Mouse (Mus musculus): ENCODE results near the gene Helz.
A peak's percentile ranks its signal among the peaks of the same experiment; 100 is the strongest.

Helz gene

DNA sequence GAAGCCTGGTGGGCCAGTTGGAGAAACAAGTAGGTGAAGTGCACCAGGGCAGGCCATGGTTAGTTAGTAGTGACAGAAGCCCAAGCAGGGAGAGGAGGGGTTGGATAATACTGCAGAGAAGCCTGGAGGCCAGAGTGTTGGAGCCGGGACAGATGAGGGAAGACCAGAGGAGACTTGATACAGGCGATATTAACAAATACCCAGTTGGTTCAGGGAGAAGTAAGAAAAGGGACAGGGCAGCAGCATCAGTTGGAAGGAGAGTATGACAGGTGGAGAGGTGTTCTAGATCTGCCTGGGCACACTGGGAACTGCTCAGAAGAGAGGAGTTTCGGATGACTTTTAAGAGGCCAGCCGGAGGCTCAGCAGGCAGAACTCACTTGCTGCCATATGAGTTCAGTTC, 49.7 kb downstream of the Helz start:
- ATAC-seq (ENCODE audit: insufficient number of reproducible peaks, low FRiP score, low TSS enrichment), result no peak

DNA sequence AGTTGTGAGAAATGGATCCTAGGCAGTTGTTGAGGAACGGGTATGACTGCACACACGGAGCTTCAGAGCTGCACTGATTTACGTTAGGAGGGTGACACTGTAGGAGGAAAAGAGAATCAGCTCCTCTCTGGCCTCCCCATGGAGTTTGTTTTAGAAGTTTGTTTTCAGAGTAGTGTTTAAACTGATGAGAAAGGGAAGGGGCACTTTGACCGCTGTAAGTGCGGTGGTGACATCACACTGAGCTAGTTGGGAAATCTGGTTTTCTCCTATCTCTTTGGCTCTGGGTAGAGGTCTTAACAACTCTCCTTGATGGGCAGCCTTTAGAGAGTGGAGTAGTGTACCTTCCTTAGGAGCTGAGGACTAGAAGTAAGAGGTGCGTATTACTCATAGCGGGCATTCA, 58.0 kb downstream of the Helz start:
- no peak for ATAC-seq (ENCODE audit: insufficient number of reproducible peaks, low FRiP score, low TSS enrichment)

DNA sequence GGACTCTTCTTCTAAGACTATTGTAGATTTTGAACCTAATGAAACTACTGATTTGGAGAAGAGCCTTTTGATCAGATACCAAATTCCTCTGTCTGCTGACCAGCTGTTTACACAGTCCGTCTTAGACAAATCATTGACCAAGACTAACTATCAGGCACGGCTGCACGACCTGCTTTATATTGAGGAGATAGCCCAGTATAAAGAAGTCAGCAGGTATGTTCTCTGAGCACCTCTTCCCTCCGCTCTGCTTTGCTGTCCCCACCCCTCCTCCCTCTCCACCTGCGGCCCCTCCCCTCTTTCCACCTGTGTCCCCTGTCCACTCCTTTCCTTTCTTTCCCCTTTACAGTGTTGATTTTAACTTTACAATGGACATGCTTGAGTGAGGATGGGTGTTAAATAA, 66.2 kb downstream of the Helz start:
- ATAC-seq (ENCODE audit: insufficient number of reproducible peaks, low FRiP score, low TSS enrichment), result no peak

DNA sequence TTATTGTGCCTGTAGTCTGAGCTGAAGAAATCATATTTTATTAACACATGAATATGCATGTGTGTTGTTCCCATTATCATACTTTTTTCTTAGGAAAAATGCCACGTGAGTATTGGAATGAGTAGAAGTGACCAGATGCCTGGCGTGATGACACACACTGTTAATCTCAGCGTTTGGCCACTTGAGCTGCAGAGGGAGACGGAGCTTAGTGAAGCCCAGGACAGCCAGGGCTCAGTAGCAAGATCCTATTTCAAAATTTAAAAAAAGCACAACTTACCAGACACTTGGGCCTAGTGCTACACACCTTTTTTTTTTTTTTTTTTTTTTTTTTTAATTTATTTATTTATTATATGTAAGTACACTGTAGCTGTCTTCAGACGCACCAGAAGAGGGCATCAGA, 68.0 kb downstream of the Helz start:
- no peak for ATAC-seq (ENCODE audit: insufficient number of reproducible peaks, low FRiP score, low TSS enrichment)

DNA sequence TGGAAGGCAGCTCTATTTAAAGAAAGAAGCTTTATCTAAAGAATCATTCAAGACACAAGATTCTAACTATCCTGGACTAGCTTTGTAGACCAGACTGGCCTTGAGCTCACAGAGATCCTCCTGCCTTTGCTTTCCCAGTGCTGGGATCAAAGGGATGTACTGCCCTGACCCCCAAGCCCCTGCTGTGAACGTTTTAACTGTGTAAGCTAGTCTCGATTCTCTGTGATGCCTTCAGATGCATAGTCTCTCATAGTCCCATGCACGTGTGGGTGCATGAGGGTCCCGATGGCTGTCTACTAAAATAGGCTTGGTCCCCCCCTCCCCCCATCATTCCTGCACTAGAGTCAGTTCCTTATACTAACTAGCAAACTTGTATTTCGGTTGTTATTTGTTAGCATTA, 70.2 kb downstream of the Helz start:
- no peak for ATAC-seq (ENCODE audit: insufficient number of reproducible peaks, low FRiP score, low TSS enrichment)

DNA sequence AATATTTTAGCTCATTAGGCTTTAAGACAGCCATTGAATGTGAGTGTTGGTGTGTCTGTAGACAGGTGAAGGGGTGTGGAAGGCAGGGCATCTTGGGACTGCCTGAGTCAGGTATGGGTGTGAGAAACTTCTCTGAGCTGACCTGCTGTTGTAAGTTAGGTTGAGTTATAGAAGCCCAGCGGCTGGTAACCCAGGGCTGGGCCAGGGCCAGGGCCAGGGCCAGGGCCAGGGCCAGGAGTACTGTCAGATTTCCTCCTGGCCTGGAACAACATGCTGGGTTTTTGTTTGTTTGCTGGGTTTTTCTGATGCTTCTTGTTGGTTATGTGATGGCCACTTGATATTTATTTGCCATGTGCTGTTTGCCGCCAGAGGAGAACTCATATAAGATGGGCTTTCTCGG, 76.9 kb downstream of the Helz start:
- no peak for ATAC-seq (ENCODE audit: insufficient number of reproducible peaks, low FRiP score, low TSS enrichment)

DNA sequence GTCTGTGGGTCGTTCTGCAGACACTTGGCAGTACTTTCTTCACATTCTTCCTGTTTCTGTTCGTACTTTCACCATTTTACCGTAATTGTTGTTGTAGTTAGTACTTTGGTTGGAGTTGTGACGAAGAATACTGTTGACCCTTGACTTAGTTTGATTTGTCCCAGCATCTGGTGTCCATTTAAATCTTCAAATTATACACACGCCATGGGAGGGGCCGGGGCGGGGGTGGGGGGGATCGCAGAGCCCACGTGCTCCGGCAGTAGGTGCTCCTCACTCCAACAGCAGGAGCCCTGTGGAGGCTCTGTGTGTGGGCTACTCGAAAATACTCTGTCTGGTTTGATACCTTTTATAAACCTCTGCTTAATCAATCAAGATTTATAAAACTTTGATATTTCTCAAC, 78.0 kb downstream of the Helz start:
- no peak for ATAC-seq (ENCODE audit: insufficient number of reproducible peaks, low FRiP score, low TSS enrichment)

DNA sequence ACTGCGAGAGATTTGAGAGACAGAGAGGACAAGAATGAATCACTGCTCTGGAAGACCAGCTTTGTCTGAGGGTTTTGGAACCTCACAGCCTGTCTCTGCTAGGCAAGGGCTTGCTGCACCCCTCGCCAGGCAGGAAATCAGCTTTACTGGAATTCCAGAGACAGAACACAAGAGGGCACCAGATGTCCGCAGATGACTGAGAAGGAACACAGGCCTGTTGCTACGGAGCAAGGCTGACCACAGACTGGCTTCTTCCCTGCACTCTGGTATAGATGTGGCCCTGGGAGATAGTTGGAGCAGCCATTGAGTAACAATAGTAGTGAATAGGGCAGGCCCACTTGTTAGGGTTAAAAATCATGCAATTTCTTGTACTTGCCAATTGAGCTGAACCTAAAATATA, 81.8 kb downstream of the Helz start:
- peak; percentile 52; the same call in 1 of the 2 replicates for ATAC-seq (ENCODE audit: insufficient number of reproducible peaks, low FRiP score, low TSS enrichment)

DNA sequence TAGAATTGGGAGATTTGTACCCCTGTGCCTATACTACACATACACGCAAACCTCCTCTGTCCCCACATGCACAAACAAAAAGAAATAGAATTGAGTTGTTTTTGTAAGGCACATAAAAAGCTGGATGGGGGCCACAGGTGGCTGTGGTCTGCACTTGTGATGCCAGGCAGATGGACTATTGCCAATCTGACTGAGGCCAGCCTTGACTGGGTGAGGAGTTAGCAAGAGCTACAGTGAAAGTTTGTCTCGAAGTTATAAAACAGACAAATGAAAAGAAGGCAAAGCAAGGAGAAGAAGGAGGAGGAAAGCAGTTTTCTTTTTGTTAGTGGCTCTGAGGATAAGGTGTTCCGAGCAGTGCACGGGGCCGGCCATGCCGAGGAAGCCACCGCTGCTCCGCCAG, 82.2 kb downstream of the Helz start:
- ATAC-seq (ENCODE audit: insufficient number of reproducible peaks, low FRiP score, low TSS enrichment), result no peak

DNA sequence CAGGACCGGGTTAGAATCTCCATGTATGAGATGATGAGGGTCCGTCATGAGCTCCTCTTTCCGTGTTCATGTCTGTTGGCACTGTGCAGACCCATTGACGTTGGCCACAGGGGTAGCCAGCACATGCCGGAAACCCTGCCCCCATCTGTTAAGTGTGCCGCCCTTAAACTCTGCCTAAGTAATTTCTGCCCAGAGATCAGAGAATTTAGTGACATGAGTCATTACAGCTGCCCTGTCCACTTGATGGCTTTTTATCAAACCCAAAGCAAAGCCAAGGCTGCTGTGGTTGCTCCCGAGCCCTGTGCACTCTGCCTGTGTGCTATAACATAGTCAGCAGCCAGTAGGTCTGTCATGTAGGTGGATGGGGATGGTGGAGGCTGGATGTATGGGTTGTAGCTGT, 83.4 kb downstream of the Helz start:
- ATAC-seq (ENCODE audit: insufficient number of reproducible peaks, low FRiP score, low TSS enrichment), result no peak

DNA sequence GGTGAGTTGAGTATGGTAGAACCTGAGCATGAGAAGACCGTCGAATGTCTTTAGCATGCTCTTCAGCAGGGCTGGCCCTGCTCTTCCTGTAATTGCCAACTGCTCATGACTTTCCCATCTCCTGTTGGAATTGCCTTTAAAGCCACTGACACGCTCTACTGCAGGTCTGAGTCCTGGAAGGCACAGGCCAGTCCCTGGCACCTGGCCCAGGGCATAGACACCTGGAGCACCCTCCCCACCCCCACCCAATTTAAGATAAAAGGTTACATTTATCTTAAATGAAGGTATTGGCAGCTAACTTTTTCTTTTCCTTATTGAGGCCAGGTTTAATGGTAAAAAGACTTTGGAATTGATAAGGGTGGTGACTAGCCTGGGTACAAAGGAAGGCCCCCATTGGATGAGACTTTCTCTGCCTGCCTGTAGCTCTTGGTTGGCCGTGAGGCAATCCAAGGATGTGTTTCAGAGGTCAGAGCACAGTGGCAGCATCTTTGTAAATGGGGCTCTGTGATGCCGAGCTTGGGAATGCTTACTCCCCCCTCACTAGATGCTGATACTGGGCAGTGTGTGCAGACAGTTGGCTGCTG, 85.9 kb downstream of the Helz start:
- ATAC-seq (ENCODE audit: insufficient number of reproducible peaks, low FRiP score, low TSS enrichment), result no peak

DNA sequence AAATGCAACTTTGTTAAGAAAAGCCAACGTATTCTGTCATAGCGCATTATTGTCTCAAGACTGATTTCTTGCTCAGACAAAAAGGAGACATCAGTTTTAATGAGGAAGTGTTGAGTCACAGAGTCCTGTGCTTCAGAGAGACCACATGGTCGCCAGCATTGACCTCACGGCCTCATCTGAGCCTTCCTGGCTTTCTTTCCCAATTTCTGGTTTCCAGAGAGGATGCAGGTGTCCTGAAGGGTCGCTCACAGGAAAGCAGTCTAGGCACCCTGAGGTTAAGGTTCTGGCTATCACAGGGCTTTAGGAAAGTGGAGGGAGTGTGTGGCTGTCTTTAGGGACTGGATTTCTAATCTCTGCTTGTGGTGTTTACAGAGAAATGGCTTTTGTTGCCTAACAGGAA, 90.4 kb downstream of the Helz start:
- no peak for ATAC-seq (ENCODE audit: insufficient number of reproducible peaks, low FRiP score, low TSS enrichment)

DNA sequence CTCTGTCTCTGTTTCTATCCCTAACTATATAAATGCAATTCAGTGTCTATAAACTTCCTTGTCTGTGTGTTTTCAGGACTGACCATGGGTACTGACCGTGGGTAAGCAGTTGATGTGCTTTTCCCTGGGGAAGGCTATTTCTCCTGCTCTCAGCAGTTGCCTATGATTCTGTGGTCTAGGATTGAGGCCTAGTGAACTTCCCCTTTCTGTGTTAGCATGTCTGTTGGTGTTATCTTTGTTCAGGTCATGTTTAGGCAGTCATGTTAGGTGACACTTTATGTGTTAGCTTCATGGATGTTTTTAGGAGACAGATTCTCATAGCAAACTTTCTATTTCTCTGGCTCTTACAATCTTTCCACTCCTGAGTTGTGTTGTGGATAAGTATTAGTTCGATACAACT, 91.9 kb downstream of the Helz start:
- no peak for ATAC-seq (ENCODE audit: insufficient number of reproducible peaks, low FRiP score, low TSS enrichment)

DNA sequence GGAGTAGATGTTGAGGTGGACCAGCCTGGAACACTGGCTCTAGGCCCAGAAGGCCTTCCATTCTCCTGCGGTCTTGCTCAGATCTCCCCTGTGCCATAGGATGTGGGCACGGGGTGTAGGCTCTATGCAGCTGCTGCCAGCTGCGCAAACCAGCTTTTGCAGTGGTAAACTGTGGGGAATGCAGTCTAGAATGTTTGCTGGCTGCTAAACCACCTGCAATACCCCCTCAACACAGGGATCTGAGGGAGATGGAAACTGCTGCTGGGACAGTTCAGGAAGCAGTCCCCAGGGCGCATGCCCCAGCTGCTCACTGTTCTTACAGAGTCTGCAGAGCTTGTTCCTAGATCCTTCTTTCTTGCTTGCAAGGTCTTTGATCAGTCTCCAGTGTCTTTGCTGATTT, 96.7 kb downstream of the Helz start:
- ATAC-seq (ENCODE audit: insufficient number of reproducible peaks, low FRiP score, low TSS enrichment), result no peak

DNA sequence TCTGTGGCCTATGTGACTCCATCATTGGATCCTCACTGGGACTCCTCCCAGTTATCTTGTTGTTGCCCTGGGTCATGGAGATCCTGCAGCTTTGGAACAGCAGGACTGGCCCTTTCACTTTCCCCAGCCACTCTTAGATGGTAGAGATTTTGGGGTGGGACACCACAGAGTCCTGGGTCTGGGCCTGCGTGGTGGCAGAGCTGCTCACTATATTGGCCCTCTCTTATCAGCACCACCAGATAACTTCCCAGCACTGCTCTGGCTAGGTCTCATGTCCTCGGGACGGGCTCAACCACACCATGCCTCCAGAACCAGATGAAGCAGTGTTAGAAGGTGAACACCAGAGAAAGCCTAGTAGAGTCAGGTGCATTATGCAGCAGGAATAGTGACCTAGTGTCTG, 99.6 kb downstream of the Helz start:
- ATAC-seq (ENCODE audit: insufficient number of reproducible peaks, low FRiP score, low TSS enrichment), result no peak

DNA sequence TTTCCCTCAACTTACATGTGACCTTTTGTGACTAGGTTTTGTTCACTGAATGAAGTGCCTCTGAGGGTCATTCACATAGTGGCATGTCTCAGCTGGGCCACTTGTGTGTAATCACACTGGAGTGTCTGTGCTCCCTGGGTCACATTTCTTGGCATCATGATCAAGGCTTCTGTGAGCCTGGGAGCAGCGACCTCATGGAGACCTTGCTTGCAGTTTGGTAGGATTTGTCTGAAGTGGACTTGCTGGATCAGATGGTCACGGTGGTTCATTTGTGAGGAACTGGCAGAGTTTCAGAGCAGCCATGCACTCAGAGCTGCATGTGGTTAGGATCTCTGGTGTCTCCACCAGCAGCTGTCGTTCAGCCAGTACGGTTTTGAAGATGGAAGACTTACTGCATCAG, 100.9 kb downstream of the Helz start:
- ATAC-seq (ENCODE audit: insufficient number of reproducible peaks, low FRiP score, low TSS enrichment), result no peak

DNA sequence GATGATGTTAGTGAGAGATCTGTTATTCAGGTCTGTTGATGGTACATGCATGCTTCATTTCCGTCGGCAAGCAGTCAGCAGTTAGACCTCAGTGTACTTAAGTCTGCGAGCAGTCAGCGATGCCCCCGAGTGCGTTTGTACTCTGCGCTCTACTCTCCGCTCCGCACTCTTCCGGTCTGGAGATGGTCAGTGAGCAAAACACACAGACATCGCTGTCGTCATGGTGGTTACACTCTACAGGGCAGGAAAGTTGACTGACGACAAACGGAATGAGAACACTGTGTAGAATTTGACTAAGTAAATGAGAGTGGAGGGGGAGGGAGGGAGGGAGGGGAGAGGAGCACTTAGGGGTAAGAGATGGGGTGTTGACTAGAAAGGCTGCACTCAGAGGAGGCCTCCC, 101.7 kb downstream of the Helz start:
- ATAC-seq (ENCODE audit: insufficient number of reproducible peaks, low FRiP score, low TSS enrichment), result no peak

DNA sequence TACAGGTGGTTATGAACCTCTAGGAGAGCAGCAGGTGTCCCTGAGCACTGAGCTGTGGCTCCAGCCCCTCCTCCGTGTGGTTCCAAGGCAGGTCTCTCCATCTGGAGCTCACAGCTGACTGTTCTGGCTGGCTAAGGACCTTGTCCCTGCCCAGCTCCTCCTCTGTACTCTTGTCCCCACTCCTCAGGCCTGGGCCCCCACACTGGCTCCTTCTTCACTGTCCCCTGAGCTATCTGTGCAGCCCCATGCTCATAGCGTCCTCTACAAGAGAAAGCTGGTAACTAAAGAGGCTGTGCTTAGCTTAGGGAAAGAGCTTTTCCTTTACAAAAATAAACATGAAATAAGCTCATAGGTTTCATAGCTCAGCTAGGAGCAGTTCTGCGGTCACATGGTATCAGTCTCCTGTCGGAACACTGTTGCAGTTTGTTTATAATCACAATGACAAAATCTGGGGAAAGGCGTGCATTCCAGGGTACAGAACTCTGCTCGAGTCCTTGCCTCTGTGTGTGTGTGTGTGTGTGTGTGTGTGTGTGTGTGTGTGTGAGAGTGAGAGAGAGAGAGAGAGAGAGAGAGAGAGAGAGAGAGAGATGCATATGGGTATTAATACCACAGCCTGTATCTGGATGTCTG, 102.8 kb downstream of the Helz start:
- no peak for ATAC-seq (ENCODE audit: insufficient number of reproducible peaks, low FRiP score, low TSS enrichment)

DNA sequence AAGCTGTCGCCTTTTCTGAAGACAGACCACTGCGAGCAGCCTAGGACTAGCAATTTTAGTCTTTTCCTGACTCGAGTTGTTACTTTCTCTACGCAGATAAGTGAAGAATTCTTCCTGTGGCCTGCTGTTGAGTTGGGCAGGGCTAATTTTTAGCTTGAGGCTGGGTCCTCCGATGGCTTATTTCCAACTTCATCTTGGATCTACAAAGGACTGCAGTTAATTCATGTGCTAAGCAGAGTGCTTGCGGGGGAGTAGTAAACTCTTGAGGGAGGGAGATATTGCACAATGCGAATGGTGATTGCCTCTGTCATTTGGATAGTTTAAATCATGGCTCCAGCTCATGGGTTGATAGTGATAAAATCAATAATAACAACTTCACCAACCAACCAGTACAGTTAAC, 103.7 kb downstream of the Helz start:
- no peak for ATAC-seq (ENCODE audit: insufficient number of reproducible peaks, low FRiP score, low TSS enrichment)

DNA sequence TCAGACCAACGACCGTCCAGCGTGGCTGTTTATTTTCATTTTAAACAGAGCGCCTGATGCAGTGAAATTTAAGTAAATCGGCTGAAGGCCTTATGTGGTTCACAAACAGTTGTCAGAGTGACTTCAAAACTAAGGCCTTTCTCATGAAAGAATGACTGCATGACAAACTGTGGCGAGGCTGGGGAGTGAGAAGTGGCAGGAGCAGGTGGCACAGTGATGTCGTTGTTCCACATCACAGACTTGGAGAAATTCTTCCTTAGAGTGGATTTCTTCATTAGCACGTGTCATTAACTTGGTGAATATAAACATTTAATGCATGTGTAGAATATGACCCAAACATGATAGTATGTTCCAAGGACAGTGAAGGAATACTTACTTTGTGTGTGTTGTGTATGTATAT, 104.4 kb downstream of the Helz start:
- no peak for ATAC-seq (ENCODE audit: insufficient number of reproducible peaks, low FRiP score, low TSS enrichment)

DNA sequence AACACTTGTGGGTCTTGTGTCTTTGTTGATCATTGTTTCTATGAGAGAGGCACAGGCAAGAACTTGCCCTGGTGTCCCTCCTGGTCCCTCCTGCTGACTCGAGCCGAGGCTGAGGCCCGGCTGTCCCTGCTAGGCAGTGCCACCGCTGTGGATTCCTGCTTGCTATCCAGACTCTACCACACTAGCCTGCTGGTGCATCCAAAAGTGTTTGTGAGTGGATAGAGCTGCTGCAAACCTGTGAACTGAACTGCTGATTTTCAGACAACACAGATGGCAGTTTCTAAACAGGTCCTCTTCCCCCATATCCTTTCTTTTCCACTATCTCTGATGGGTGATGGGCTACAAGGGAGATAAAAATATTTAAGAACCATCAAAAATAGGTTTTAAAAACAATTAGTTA, 107.8 kb downstream of the Helz start:
- ATAC-seq (ENCODE audit: insufficient number of reproducible peaks, low FRiP score, low TSS enrichment), result no peak

DNA sequence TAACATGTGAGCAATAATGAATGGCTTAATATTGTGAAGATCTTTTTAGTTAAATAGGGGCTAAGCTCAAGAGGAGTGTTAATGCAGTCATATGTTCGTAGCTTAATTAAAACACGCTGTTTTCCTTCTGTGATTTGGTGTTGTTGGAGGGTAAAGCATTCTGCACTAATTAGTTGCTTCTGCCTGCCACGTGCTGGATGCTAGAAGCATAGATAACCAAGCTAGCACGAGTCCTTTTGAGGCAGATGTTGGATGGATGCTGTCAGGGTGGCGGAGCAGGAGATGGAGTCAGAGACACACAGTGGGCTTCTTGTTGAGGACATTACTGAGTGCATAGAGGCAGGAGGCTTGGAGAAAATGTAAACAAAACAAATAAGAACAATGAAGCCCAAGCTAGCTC, 109.4 kb downstream of the Helz start:
- ATAC-seq (ENCODE audit: insufficient number of reproducible peaks, low FRiP score, low TSS enrichment), result no peak

DNA sequence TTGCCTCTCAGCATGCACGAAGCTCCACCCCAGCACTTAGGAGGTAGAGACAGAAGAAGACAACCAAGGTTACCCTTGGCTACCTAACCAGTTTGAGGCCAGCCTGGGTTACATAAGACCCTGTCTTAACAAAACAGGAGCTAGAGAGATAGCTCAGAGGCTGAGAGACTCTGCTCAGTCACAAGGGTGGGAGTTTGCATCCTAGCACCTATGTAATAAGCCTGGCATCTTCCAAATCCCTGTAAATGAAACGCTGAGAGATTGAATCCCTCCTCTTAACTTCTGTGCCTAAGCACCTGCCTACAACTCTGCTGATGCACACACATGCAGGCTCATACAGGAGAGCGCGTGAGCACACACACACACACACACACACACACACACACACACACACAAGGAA, 112.7 kb downstream of the Helz start:
- ATAC-seq (ENCODE audit: insufficient number of reproducible peaks, low FRiP score, low TSS enrichment), result no peak
